Mouse (Mus musculus) myocyte (in vitro differentiated cells): ENCODE data around the gene Opn3.

ENCODE experiments used
- CEBPB ChIP-seq: IDR thresholded peaks from 2 replicates; pipeline ENCODE4 v1.6.1; 2011; ENCODE audit warnings: mild to moderate bottlenecking, moderate library complexity; ENCODE audit not compliant: poor library complexity, insufficient read depth, severe bottlenecking
- E2F4 ChIP-seq: IDR thresholded peaks from one replicate; pipeline ENCODE4 v1.6.1; 2011; ENCODE audit warnings: mild to moderate bottlenecking, control low read depth, moderate library complexity; ENCODE audit not compliant: insufficient read depth
- MAX ChIP-seq: IDR thresholded peaks from one replicate; pipeline ENCODE4 v1.6.1; 2011; ENCODE audit warnings: low read depth, mild to moderate bottlenecking, control low read depth
- MYOD1 ChIP-seq, 3 experiments: IDR thresholded peaks; one replicate each; pipeline ENCODE4 v1.6.1; 2011; ENCODE audit warnings: control low read depth in 2 of 3, low read depth in 2 of 3, mild to moderate bottlenecking in 2 of 3, moderate library complexity in 1 of 3; ENCODE audit not compliant: insufficient read length in 2 of 3, control insufficient read depth in 1 of 3
- MYOG ChIP-seq, 3 experiments: IDR thresholded peaks; one replicate each; pipeline ENCODE4 v1.6.1; 2011; ENCODE audit warnings: control low read depth in 2 of 3, low read depth in 2 of 3, mild to moderate bottlenecking in 2 of 3; ENCODE audit not compliant: insufficient read length in 2 of 3, control insufficient read depth in 1 of 3, insufficient read depth in 1 of 3
- POLR2A ChIP-seq: IDR thresholded peaks from one replicate; pipeline ENCODE4 v1.6.1; 2011; ENCODE audit warnings: low read depth, mild to moderate bottlenecking, control low read depth, moderate library complexity; ENCODE audit not compliant: insufficient read length
- POLR2AphosphoS2 ChIP-seq: IDR thresholded peaks from one replicate; pipeline ENCODE4 v1.6.1; 2011; ENCODE audit warnings: low read depth, control low read depth; ENCODE audit not compliant: insufficient read length
- REST ChIP-seq: IDR thresholded peaks from one replicate; pipeline ENCODE4 v1.6.1; 2011; ENCODE audit warnings: mild to moderate bottlenecking, control low read depth, moderate library complexity; ENCODE audit not compliant: insufficient read depth, insufficient read length
- TCF12 ChIP-seq: IDR thresholded peaks from one replicate; pipeline ENCODE4 v1.6.1; 2011; ENCODE audit warnings: mild to moderate bottlenecking, control low read depth; ENCODE audit not compliant: poor library complexity, insufficient read depth, severe bottlenecking
- TCF3 ChIP-seq: IDR thresholded peaks from one replicate; pipeline ENCODE4 v1.6.1; 2011; ENCODE audit warnings: low read depth, control low read depth; ENCODE audit not compliant: insufficient read length
- USF1 ChIP-seq: IDR thresholded peaks from one replicate; pipeline ENCODE4 v1.6.1; 2011; ENCODE audit warnings: low read depth, mild to moderate bottlenecking, control low read depth, moderate library complexity

DNA sequence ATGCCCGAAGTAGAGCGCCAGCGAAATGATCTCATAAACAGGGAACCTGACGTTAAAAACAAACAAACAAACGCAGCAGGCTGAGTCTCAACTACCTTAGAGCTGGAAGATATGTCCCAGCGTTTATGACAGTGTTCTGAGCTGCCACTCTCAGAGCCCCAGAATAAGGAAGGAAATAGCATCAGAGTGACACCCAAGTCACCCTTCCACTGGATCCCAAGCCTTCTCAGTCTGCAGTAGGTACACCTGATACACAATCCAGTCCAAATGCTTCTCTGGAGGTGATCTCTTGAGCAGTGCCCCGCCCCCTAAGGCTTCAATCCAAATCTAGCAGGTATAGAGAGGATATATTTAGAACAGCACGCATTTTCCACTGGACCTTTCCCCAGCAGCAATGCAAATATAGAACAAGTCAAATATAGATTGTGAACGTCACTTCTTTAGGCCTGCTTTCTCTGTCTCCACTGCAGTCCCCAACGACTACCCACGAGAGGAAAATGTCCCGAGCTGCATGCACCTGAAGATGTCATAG, 919 bp upstream of the Opn3 start:
- TF ChIP-seq MAX (no peak), E2F4 (no peak), MYOD1 (IDR thresholded peaks at IDR 0.05; ENCODE audit: control insufficient read depth in 1 of 3, insufficient read length in 2 of 3, low read depth in 2 of 3) (no peak), POLR2A (no peak), TCF12 (no peak), TCF3 (no peak), POLR2AphosphoS2 (no peak), CEBPB (no peak), MYOG (IDR thresholded peaks at IDR 0.05; ENCODE audit: control insufficient read depth in 1 of 3, insufficient read depth in 1 of 3, insufficient read length in 2 of 3, low read depth in 2 of 3) (no peak), USF1 (no peak), REST (no peak)
